Mouse (Mus musculus): ENCODE data around the gene Olfr114.

Gene Olfr114

DNA sequence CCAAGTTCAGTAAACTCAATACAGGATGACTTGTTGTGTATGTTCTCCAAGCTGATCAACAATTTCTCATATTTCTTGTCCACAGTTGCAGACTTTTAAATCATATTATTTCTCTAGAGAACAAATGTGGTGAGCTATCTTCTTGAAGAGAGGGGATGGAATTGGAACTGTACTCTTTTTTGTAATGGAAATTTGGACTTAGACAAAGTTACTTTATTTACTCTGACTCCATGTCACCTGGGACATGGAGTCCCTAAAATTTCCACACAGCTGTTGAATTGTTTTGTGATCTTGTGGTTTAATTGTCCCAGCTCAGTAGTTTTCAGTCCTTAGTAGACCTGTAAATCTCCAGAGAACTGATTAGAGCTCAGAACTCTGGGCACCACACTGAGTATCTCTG, at the start of gene Olfr114:
Gene Olfr114, minus strand, starts transcription at position 101 of the 400 bp plus-strand sequence.
- DNase-seq: no peak

DNA sequence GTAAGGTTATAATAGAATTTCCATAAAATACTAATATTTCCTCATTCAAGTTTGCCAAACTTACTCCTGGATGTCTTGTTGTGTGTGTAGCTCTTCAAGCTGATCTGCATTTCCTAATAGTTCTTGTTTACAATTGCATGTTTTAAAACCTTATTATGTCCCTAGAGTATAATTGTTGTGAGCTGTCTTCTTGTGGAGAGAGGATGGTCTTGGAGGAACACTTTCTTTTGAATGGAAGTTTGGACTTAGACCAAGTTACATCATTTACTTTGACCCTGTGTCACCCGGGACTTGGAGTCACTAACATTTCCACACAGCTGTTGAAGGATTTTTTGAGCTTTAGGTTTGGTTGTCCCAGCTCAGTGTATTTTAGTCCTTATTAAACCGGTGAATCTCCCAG, 34.5 kb upstream of the Olfr114 start, which contains the start of the genes Olfr115 and Olfr116:
Gene Olfr115, minus strand, starts transcription at position 101 of the 400 bp plus-strand sequence.
Gene Olfr116, minus strand, starts transcription at position 191 of the 400 bp plus-strand sequence.
- DNase-seq: no peak

DNA sequence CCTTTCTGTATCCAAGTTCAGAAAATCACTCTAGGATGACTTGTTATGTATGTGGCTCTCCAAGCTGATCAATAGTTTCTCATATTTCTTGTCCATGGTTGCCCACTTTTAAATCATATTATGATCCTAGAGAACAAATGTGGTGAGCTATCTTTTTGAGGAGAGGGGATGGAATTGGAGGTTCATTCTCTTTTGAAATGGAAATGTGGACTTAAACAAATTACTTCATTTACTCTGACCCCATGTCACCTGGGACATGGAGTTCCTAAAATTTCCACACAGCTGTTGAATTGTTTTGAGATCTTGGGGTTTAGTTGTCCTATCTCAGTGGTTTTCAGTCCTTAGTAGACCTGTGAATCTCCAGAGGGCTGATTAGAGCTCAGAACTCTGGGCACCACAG, 15.0 kb downstream of the Olfr114 start, which contains the start of gene Olfr113:
Gene Olfr113, minus strand, starts transcription at position 101 of the 400 bp plus-strand sequence.
- DNase-seq: no peak

DNA sequence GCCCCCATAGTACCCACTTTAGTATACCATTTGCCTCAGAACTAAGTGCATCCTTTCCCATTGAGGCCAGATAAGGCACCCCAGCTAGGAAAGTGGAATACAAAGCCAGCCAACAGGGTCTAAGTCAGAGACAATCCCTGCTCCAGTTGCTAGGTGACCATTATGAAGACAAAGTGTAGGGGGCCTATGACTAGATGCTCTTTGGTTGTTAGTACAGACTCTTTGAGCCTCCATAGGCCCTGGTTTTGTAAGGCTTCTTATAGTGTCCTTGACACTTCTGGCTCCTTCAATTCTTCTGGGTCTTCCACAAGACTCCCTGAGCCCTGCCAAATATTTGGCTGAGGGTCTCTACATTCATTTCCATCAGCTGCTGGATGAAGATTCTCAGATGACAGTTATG, 23.2 kb downstream of the Olfr114 start, which contains the start of gene Olfr112:
Gene Olfr112, minus strand, starts transcription at position 101 of the 400 bp plus-strand sequence.
- DNase-seq: no peak

DNA sequence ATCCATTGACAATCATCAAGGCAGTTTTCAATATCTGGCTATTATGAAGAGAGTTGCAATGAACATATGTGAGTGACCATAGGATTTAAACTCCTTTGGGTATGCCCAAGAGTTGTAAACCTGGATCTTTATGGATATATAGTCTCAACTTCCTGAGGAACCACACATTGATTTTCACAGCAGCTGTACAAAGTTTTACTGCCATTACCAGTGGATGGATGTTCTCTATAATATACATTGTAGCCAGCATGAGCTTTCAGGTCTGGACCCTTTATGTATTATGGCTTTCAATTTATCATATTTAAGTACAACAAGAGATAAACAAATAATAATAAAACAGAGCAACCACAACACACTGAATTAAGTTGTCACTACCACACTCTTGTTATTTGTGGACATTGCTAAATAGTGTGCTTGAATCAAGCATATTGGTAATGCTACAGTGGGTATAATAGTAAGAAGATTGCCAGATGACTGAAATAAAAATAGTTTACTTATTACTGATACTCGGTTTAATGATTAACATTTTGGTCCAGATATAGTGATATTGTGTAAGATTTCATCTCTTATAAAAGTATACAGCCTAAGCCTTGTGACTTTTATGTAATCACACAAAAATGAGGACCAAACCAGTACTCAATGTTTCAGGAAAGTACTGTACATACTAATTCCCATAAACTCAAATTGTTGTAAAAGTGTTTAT, 33.5 kb downstream of the Olfr114 start:
- DNase-seq: no peak

DNA sequence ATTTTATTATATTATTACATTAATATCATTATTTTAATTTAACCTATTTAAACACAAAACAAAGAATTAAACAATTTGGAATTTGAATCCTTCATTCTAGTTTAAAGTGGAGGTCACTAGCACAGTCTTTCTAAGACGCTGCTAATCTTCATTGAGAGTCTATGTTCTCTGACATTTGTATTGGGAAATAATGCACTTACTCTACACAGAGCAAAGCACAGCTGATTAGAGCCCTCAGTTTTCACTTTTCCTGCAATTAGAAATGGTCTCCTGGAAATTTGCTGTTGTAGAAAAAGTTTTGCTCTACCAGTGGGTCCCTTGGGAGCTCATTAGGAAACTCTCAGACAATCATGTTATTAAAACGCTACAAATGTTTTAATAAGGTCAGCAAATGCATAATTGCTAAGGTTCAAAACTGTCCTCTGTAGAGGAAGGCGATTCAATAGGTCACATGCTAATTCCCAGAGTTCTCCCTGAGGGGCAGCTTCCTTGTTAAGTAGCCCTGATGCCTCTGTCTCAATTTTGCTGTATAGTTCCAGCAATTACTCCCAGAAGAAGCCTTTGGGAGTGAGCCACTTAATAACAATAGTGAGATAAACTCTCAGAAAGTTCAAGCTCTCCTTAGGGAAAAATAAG, 48.6 kb downstream of the Olfr114 start:
- no peak for DNase-seq

DNA sequence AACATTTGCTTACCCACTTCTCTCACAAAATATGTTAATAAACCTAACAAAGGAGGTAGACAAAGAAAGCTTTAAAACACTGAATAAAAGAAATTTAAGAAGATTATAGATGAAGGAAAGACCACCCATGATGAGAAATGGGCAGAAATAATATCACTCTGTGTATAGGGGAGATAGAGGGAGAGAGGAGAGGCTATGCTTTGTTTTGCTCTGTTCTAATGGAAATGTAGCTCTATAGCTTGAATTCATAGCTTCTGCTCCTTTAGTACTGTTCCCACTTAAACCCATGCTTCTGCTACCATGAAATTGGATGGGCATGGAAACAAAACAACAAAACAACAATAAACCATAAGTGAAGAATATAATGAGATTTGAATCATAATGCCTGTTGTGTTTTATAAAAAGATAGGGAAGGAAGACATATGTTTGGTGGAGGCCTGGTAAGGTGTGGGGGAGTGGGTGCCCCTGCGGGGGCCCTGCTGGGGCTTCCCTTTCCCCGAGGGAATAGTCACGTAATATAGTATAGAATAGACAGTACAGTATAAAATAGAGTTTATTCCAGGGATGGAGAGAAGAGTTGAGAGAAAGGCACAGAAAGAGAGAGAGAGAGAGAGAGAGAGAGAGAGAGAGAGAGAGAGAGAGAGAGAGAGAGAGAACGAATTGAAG, 51.0 kb downstream of the Olfr114 start:
- DNase-seq: no peak

Data from cerebellum, adult 9-11 months (tissue).